Mouse (Mus musculus) C2C12 (cell line): ENCODE results near the gene Itpr3.

Experiments used
- CTCF ChIP-seq: IDR thresholded peaks from one replicate; pipeline ENCODE4 v1.5.1; 2011; ENCODE audit not compliant: control insufficient read depth, insufficient read depth, insufficient read length
- MYOG ChIP-seq: IDR thresholded peaks from one replicate; pipeline ENCODE4 v1.6.1; 2011; ENCODE audit not compliant: control insufficient read depth, insufficient read length; ENCODE audit errors: extremely low read depth
- USF1 ChIP-seq: IDR thresholded peaks from one replicate; pipeline ENCODE4 v1.6.1; 2011; ENCODE audit warnings: low read depth, mild to moderate bottlenecking, control low read depth, moderate library complexity

GRCm38 (mm10) chr17:27168569-27168968, 111.5 kb downstream of the Itpr3 start:
- TF ChIP-seq CTCF (no peak), USF1 (no peak), MYOG (no peak)
